Mouse (Mus musculus): ENCODE results near the gene Nrip1. TPM values are rescaled to one million over a fixed set of nuclear protein-coding genes. Genes with fewer than 3 reads are reported as not detected.

Gene Nrip1
- total RNA-seq, 1 experiment from 2014 or later: 46.7 TPM

- ATAC-seq (replicated peaks; ENCODE audit: low read depth, poor library complexity, severe bottlenecking): peak; percentile 46
Measured at GRCm38 (mm10) chr16:76372941-76373561, 576 bp downstream of the Nrip1 start.

- ATAC-seq (replicated peaks; ENCODE audit: low read depth, poor library complexity, severe bottlenecking): peak; percentile 29
Measured at GRCm38 (mm10) chr16:76372045-76372940, 1.3 kb downstream of the Nrip1 start.

- ATAC-seq (replicated peaks; ENCODE audit: low read depth, poor library complexity, severe bottlenecking): no peak
Measured at GRCm38 (mm10) chr16:76371614-76371917, 2.1 kb downstream of the Nrip1 start.

- peak; percentile 24 for ATAC-seq (replicated peaks; ENCODE audit: low read depth, poor library complexity, severe bottlenecking)
Measured at GRCm38 (mm10) chr16:76370716-76371613, 2.7 kb downstream of the Nrip1 start.

- ATAC-seq (replicated peaks; ENCODE audit: low read depth, poor library complexity, severe bottlenecking): peak; percentile 34
Measured at GRCm38 (mm10) chr16:76370041-76370715, 3.4 kb downstream of the Nrip1 start.

- ATAC-seq (replicated peaks; ENCODE audit: low read depth, poor library complexity, severe bottlenecking): no peak
Measured at GRCm38 (mm10) chr16:76369236-76369635, 4.4 kb downstream of the Nrip1 start.

- ATAC-seq (replicated peaks; ENCODE audit: low read depth, poor library complexity, severe bottlenecking): no peak
Measured at GRCm38 (mm10) chr16:76367261-76367908, 6.2 kb downstream of the Nrip1 start.

GRCm38 (mm10) chr16:76365790-76366406, 7.7 kb downstream of the Nrip1 start:
- ATAC-seq (replicated peaks; ENCODE audit: low read depth, poor library complexity, severe bottlenecking): peak; percentile 46

- ATAC-seq (replicated peaks; ENCODE audit: low read depth, poor library complexity, severe bottlenecking): no peak
Measured at GRCm38 (mm10) chr16:76365237-76365636, 8.4 kb downstream of the Nrip1 start.

- ATAC-seq (replicated peaks; ENCODE audit: low read depth, poor library complexity, severe bottlenecking): peak; percentile 67
Measured at GRCm38 (mm10) chr16:76363641-76364040, 10.0 kb downstream of the Nrip1 start.

- peak; percentile 51 for ATAC-seq (replicated peaks; ENCODE audit: low read depth, poor library complexity, severe bottlenecking)
Measured at GRCm38 (mm10) chr16:76362982-76363381, 10.6 kb downstream of the Nrip1 start.

- ATAC-seq (replicated peaks; ENCODE audit: low read depth, poor library complexity, severe bottlenecking): no peak
Measured at GRCm38 (mm10) chr16:76360441-76360840, 13.2 kb downstream of the Nrip1 start.

- no peak for ATAC-seq (replicated peaks; ENCODE audit: low read depth, poor library complexity, severe bottlenecking)
Measured at GRCm38 (mm10) chr16:76358757-76359156, 14.9 kb downstream of the Nrip1 start.

- no peak for ATAC-seq (replicated peaks; ENCODE audit: low read depth, poor library complexity, severe bottlenecking)
Measured at GRCm38 (mm10) chr16:76358128-76358748, 15.4 kb downstream of the Nrip1 start.

- no peak for ATAC-seq (replicated peaks; ENCODE audit: low read depth, poor library complexity, severe bottlenecking)
Measured at GRCm38 (mm10) chr16:76357155-76357554, 16.5 kb downstream of the Nrip1 start.

GRCm38 (mm10) chr16:76355947-76356550, 17.6 kb downstream of the Nrip1 start:
- peak; percentile 27 for ATAC-seq (replicated peaks; ENCODE audit: low read depth, poor library complexity, severe bottlenecking)

- ATAC-seq (replicated peaks; ENCODE audit: low read depth, poor library complexity, severe bottlenecking): peak; percentile 43
Measured at GRCm38 (mm10) chr16:76355267-76355666, 18.4 kb downstream of the Nrip1 start.

GRCm38 (mm10) chr16:76354841-76355240, 18.8 kb downstream of the Nrip1 start:
- ATAC-seq (replicated peaks; ENCODE audit: low read depth, poor library complexity, severe bottlenecking): peak; percentile 46
